Mouse (Mus musculus): ENCODE results near the gene Nadk2. TPM values are rescaled to one million over a fixed set of nuclear protein-coding genes. Genes with fewer than 3 reads are reported as not detected.

Gene Nadk2
- polyA plus RNA-seq, 1 experiment from 2014 or later = 44.6 TPM

DNA sequence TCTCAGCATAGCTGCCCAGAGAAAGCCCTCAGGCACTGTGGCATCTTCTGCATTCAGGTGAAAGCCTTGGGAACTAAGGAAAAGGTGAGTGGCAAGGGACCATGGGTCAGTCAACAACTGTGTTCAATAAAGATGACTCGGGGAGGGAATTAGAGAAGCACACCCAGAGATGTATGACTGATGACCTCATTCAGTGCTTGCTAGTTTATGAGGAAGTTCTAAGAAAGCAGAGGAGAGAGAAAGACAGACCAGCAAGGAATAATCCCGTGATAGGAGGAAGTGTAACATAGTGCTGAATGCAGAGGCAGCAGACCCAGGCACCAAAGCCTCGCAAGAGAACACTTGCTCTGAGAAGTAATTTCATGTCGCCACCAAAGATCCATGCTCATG lies 60.4 kb downstream of the Nadk2 start:
- H3K27me3 ChIP-seq (replicated peaks; ENCODE audit: control insufficient read depth, insufficient read depth, low read length) = no peaks in the 10 kb centered on the region
- peak overlapping the region; percentile 64 for H3K27ac ChIP-seq (ENCODE audit: low read depth)
- H3K4me1 ChIP-seq (replicated peaks; ENCODE audit: control insufficient read depth, insufficient read depth, low read length) = peaks cover 24% of the 10 kb centered on the region
- no peak for DNase-seq (ENCODE audit: low spot score)
- H3K9me3 ChIP-seq (ENCODE audit: control insufficient read depth, low read length) = no peaks in the 10 kb centered on the region
- H3K9ac ChIP-seq (ENCODE audit: low read length) = no peak overlapping the region
- H3K4me2 ChIP-seq (ENCODE audit: low read length) = peak overlapping the region; percentile 2
- WGBS = 47% methylated on average over 4 of the region's 4 CpGs
- ATAC-seq (replicated peaks; ENCODE audit: low FRiP score, low TSS enrichment, low read depth) = peak; percentile 17; the same call in 1 of the 2 replicates
- H3K36me3 ChIP-seq (ENCODE audit: control insufficient read depth, insufficient read depth, low read length) = peaks cover 69% of the 10 kb centered on the region
- H3K4me3 ChIP-seq (ENCODE audit: low read depth, low read length) = no peak overlapping the region

DNA sequence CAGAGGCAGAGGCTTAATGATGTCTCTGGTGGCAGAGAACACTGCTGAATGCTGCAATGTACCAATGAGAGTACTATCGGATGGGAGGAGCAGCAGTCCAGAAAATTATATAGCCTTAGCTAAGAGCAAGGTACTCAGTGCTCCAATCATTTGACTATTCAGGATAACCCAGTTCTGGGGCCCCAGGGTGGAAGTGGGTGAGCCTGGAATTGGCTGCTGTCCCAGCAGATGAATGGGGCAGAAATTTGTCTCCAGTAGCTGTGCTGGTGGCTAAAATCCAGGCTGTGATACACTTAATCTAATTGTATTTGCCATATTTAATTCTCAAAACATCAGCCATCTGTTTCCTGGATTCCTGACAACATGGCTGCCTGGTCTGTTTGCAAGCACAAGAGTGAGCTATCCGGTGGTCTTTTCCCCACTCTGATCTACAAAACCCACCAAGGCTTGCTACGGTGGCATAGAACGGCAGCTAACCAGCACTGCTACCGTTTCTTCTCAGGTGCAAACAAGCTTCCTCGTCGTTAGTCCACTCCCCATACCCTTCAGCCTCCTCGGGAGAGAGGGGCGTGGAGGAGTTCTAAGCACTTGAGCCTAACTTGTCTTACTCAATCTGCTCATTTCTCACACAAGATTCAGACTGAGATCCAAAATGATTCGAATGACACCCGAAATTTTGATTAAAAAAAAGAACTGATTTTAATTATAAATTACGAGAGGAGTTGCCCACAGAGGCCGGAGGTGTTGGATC lies 61.8 kb downstream of the Nadk2 start:
- Histone ChIP-seq H3K4me2 (ENCODE audit: low read length) (no peak overlapping the region), H3K9ac (ENCODE audit: low read length) (no peak overlapping the region), H3K27ac (ENCODE audit: low read depth) (no peak overlapping the region), H3K9me3 (ENCODE audit: control insufficient read depth, low read length) (no peaks in the 10 kb centered on the region), H3K27me3 (replicated peaks; ENCODE audit: control insufficient read depth, insufficient read depth, low read length) (no peaks in the 10 kb centered on the region), H3K4me3 (ENCODE audit: low read depth, low read length) (no peak overlapping the region), H3K36me3 (ENCODE audit: control insufficient read depth, insufficient read depth, low read length) (peaks cover 69% of the 10 kb centered on the region), H3K4me1 (replicated peaks; ENCODE audit: control insufficient read depth, insufficient read depth, low read length) (peaks cover 24% of the 10 kb centered on the region)
- no peak for DNase-seq (ENCODE audit: low spot score)
- ATAC-seq (replicated peaks; ENCODE audit: low FRiP score, low TSS enrichment, low read depth) = no peak
- WGBS = 84% methylated on average over 13 of the region's 13 CpGs

DNA sequence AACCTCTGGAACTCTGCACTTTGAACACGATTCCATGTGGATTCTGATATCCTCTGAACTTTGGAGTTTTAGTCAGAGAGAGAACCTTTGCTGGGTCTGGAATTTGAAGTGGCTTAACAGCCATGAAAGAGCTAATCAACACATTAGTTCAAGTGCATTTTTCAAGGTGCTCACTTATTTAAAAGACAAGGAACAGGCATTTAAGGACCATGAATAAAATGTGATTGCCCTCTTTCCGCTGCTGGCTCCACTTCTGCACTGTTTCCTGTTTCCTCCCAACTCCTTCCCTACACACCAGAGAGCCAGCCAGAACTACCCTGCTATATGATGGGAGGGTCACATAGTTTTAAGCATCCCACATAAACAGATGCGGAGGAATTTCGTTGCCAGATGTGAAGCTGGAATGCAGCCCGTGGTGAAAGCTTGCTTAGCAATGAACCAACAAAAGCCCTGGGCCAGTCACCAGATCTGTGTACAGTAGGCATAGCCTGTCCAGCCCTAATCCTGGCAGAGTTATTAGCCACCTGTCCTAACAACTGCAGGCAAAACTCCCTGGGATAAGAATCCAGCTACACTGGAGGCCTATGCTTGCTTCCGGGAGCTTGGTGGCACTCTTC lies 63.9 kb downstream of the Nadk2 start:
- Histone ChIP-seq H3K27ac (ENCODE audit: low read depth) (peak overlapping the region; percentile 29; the same call in 1 of the 2 replicates), H3K4me3 (ENCODE audit: low read depth, low read length) (no peak overlapping the region)
- DNase-seq (ENCODE audit: low spot score) = peak; percentile 61

DNA sequence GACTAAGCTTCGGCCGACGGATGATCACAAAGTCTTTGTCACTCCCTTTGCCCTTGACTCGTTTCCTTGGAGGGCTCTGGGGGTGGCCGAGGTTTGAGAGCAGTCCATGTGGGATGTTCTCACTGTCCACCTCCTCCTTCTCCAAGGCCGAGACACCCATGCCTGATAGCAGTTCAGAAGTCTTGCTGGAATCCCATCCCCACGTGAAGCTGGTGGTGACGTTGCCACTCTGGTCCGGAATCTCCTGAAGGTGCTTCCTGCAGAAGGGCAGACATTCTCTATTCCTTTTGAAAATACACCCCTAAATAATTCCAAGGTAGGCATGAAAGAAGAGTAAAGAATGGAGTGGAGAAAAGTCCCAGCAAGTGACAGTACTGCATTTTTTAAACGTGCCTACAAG lies 68.4 kb downstream of the Nadk2 start:
- 21% methylated on average over 10 of the region's 10 CpGs for WGBS
- ATAC-seq (replicated peaks; ENCODE audit: low FRiP score, low TSS enrichment, low read depth) (no peak), DNase-seq (ENCODE audit: low spot score) (no peak)
- Histone ChIP-seq H3K4me3 (ENCODE audit: low read depth, low read length) (peak overlapping the region; percentile 87), H3K4me1 (replicated peaks; ENCODE audit: control insufficient read depth, insufficient read depth, low read length) (peaks cover 20% of the 10 kb centered on the region), H3K4me2 (ENCODE audit: low read length) (peak overlapping the region; percentile 79), H3K27ac (ENCODE audit: low read depth) (peak overlapping the region; percentile 77), H3K9me3 (ENCODE audit: control insufficient read depth, low read length) (no peaks in the 10 kb centered on the region), H3K36me3 (ENCODE audit: control insufficient read depth, insufficient read depth, low read length) (peaks cover 35% of the 10 kb centered on the region), H3K9ac (ENCODE audit: low read length) (peak overlapping the region; percentile 61), H3K27me3 (replicated peaks; ENCODE audit: control insufficient read depth, insufficient read depth, low read length) (no peaks in the 10 kb centered on the region)

More for the DNA sequence above, 63.9 kb downstream of the Nadk2 start:
- H3K9ac ChIP-seq (ENCODE audit: low read length) = no peak overlapping the region
- peaks cover 35% of the 10 kb centered on the region for H3K4me1 ChIP-seq (replicated peaks; ENCODE audit: control insufficient read depth, insufficient read depth, low read length)
- no peak overlapping the region for H3K4me2 ChIP-seq (ENCODE audit: low read length)
- no peaks in the 10 kb centered on the region for H3K27me3 ChIP-seq (replicated peaks; ENCODE audit: control insufficient read depth, insufficient read depth, low read length)
- H3K9me3 ChIP-seq (ENCODE audit: control insufficient read depth, low read length) = no peaks in the 10 kb centered on the region
- peaks cover 57% of the 10 kb centered on the region for H3K36me3 ChIP-seq (ENCODE audit: control insufficient read depth, insufficient read depth, low read length)
- WGBS = 42% methylated on average over 6 of the region's 6 CpGs
- ATAC-seq (replicated peaks; ENCODE audit: low FRiP score, low TSS enrichment, low read depth) = no peak

DNA sequence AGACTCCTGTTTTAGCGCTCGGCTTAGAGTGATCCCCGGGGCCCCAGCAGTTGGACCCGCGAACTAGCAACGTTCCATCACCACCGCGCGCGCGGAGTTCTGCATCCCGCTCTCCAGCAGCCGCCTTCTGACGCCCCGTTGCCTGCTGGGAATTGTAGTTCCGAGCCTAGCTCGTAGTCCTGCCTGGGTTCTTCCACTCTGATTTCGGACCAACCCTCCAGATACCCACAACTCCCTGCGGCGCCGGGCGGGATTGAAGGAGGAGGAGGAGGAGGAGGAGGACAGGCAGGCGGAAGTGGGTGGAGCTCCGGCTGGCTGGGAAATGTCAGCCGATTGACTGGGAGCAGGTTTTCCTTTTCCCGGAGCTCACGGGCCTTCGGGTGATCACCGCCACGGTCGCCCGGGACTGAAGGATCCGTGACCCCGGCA lies 69.2 kb downstream of the Nadk2 start, which contains the start of gene Lmbrd2:
Lmbrd2 (plus strand) TSS at position 299 of the 429 bp plus-strand sequence.
- H3K4me3 ChIP-seq (ENCODE audit: low read depth, low read length) = peak within 1 kb of the TSS; percentile 87
- DNase-seq (ENCODE audit: low spot score) = peak; percentile 96
- WGBS = 0% methylated on average over 34 of the region's 34 CpGs

DNA sequence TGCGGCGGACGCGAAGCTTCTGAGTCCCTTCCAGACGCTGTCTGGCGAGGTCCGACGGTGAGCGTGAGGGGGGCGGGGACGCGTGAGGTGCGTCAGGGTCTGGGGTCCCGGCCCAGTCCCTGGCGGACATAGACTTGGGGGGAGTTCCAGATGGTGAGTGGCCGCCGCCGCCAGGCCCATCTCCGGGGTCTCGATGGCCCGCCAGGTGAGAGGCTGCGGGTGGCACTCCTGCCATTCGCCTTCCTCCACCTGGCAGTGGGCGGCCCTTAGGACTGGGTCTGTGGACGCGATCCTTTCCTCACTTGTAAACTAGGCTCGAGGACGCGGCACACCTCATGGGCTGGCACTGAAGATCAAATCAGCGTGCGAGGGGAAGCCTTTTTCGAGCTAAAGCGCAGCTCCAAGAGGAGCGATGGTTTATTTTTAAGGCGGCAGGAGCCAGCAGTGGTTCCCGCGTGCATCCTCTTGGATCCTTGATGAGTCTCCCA lies 69.7 kb downstream of the Nadk2 start:
- H3K27me3 ChIP-seq (replicated peaks; ENCODE audit: control insufficient read depth, insufficient read depth, low read length) = no peaks in the 10 kb centered on the region
- peaks cover 30% of the 10 kb centered on the region for H3K36me3 ChIP-seq (ENCODE audit: control insufficient read depth, insufficient read depth, low read length)
- ATAC-seq (replicated peaks; ENCODE audit: low FRiP score, low TSS enrichment, low read depth) (peak; percentile 88), DNase-seq (ENCODE audit: low spot score) (peak; percentile 84)
- WGBS = under 1% methylated on average over 34 of the region's 37 CpGs
- H3K9me3 ChIP-seq (ENCODE audit: control insufficient read depth, low read length) = no peaks in the 10 kb centered on the region
- peak overlapping the region; percentile 87 for H3K4me3 ChIP-seq (ENCODE audit: low read depth, low read length)
- H3K27ac ChIP-seq (ENCODE audit: low read depth) = peak overlapping the region; percentile 77
- H3K4me2 ChIP-seq (ENCODE audit: low read length) = peak overlapping the region; percentile 77
- peaks cover 11% of the 10 kb centered on the region; the same call in 1 of the 2 replicates for H3K4me1 ChIP-seq (replicated peaks; ENCODE audit: control insufficient read depth, insufficient read depth, low read length)
- H3K9ac ChIP-seq (ENCODE audit: low read length) = peak overlapping the region; percentile 74

More for the DNA sequence above, 69.2 kb downstream of the Nadk2 start, which contains the start of gene Lmbrd2:
- H3K9ac ChIP-seq (ENCODE audit: low read length) = peak within 1 kb of the TSS; percentile 74
- H3K27ac ChIP-seq (ENCODE audit: low read depth) = peak within 1 kb of the TSS; percentile 77
- ATAC-seq (replicated peaks; ENCODE audit: low FRiP score, low TSS enrichment, low read depth) = peak; percentile 97
- H3K4me1 ChIP-seq (replicated peaks; ENCODE audit: control insufficient read depth, insufficient read depth, low read length) = peaks cover 14% of the 10 kb centered on the region
- no peaks in the 10 kb centered on the region for H3K9me3 ChIP-seq (ENCODE audit: control insufficient read depth, low read length)
- peaks cover 31% of the 10 kb centered on the region for H3K36me3 ChIP-seq (ENCODE audit: control insufficient read depth, insufficient read depth, low read length)
- no peaks in the 10 kb centered on the region for H3K27me3 ChIP-seq (replicated peaks; ENCODE audit: control insufficient read depth, insufficient read depth, low read length)
- H3K4me2 ChIP-seq (ENCODE audit: low read length) = peak within 1 kb of the TSS; percentile 79

DNA sequence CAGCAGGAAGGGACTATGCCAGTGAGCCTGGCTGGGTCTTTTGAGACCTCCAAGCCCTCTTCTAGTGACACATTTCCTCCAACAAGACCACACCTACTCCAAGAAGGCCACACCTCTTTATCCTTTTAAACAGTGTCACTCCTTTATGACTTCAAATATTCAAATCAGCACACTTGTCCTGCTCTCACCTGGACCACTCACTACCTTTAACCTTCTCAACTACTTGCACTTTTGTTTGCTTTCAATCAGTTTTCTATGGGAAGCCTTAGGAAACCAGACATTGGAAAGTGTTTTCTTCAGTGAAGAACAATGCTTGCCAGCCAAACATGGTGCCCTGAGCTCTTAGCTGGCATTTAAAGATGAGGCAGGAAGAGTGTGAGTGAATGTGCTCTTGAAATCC lies 84.3 kb downstream of the Nadk2 start, which contains the start of gene Skp2:
Skp2 (minus strand) TSS at position 101 of the 400 bp plus-strand sequence.
- no peaks in the 10 kb centered on the region for H3K27me3 ChIP-seq (replicated peaks; ENCODE audit: control insufficient read depth, insufficient read depth, low read length)
- no peak within 1 kb of the TSS for H3K9ac ChIP-seq (ENCODE audit: low read length)
- no peak for DNase-seq (ENCODE audit: low spot score)
- H3K4me3 ChIP-seq (ENCODE audit: low read depth, low read length) = no peak within 1 kb of the TSS
- no peak for ATAC-seq (replicated peaks; ENCODE audit: low FRiP score, low TSS enrichment, low read depth)
- no peak within 1 kb of the TSS for H3K4me2 ChIP-seq (ENCODE audit: low read length)
- no peaks in the 10 kb centered on the region for H3K4me1 ChIP-seq (replicated peaks; ENCODE audit: control insufficient read depth, insufficient read depth, low read length)
- H3K36me3 ChIP-seq (ENCODE audit: control insufficient read depth, insufficient read depth, low read length) = peaks cover 66% of the 10 kb centered on the region
- no peaks in the 10 kb centered on the region for H3K9me3 ChIP-seq (ENCODE audit: control insufficient read depth, low read length)
- no peak within 1 kb of the TSS for H3K27ac ChIP-seq (ENCODE audit: low read depth)

Measured in intestine, embryonic 14.5 days (tissue).